Mouse (Mus musculus): ENCODE data around the gene Fxyd5. TPM values are rescaled to one million over a fixed set of nuclear protein-coding genes. Genes with fewer than 3 reads are reported as not detected.

Fxyd5 gene
- polyA plus RNA-seq, 1 experiment from 2014 or later = 37.3 TPM

GRCm38 (mm10) chr7:31079670-31080069 lies 37.4 kb upstream of the Fxyd5 start:
- Histone ChIP-seq H3K27me3 (replicated peaks) (no peaks in the 10 kb centered on the region), H3K4me2 (no peak overlapping the region), H3K9ac (no peak overlapping the region), H3K36me3 (no peaks in the 10 kb centered on the region), H3K4me1 (replicated peaks) (no peaks in the 10 kb centered on the region), H3K9me3 (replicated peaks) (peaks cover 4% of the 10 kb centered on the region), H3K4me3 (no peak overlapping the region), H3K27ac (ENCODE audit: poor library complexity, severe bottlenecking) (no peak overlapping the region)
- ATAC-seq (ENCODE audit: insufficient number of reproducible peaks, low FRiP score) = no peak
- 82% methylated on average over 8 of the region's 8 CpGs for WGBS

- H3K4me2 ChIP-seq = no peak overlapping the region
- H3K9ac ChIP-seq = no peak overlapping the region
- WGBS = 32% methylated on average over 5 of the region's 5 CpGs
- no peaks in the 10 kb centered on the region for H3K36me3 ChIP-seq
- ATAC-seq (ENCODE audit: insufficient number of reproducible peaks, low FRiP score) = 0 out of 2 replicates have a peak, but pooled peaks have one; percentile 29
- peaks cover 4% of the 10 kb centered on the region for H3K9me3 ChIP-seq (replicated peaks)
- H3K4me1 ChIP-seq (replicated peaks) = no peaks in the 10 kb centered on the region
- H3K27ac ChIP-seq (ENCODE audit: poor library complexity, severe bottlenecking) = no peak overlapping the region
- no peaks in the 10 kb centered on the region for H3K27me3 ChIP-seq (replicated peaks)
- H3K4me3 ChIP-seq = no peak overlapping the region
Measured at GRCm38 (mm10) chr7:31077885-31078445, 35.7 kb upstream of the Fxyd5 start.

- no peak overlapping the region for H3K27ac ChIP-seq (ENCODE audit: poor library complexity, severe bottlenecking)
- no peak overlapping the region for H3K4me3 ChIP-seq
- no peaks in the 10 kb centered on the region for H3K4me1 ChIP-seq (replicated peaks)
- WGBS = 54% methylated on average over 6 of the region's 6 CpGs
- no peaks in the 10 kb centered on the region for H3K36me3 ChIP-seq
- no peaks in the 10 kb centered on the region for H3K27me3 ChIP-seq (replicated peaks)
- H3K9ac ChIP-seq = no peak overlapping the region
- H3K9me3 ChIP-seq (replicated peaks) = peaks cover 4% of the 10 kb centered on the region
- no peak overlapping the region for H3K4me2 ChIP-seq
- ATAC-seq (ENCODE audit: insufficient number of reproducible peaks, low FRiP score) = peak; percentile 39
Measured at GRCm38 (mm10) chr7:31077470-31077869, 35.2 kb upstream of the Fxyd5 start.

GRCm38 (mm10) chr7:31076492-31076891 lies 34.2 kb upstream of the Fxyd5 start, which contains the start of gene Fxyd3:
Gene Fxyd3, minus strand, starts transcription at chr7:31076704.
- no peak for ATAC-seq (ENCODE audit: insufficient number of reproducible peaks, low FRiP score)
- Histone ChIP-seq H3K27ac (ENCODE audit: poor library complexity, severe bottlenecking) (no peak within 1 kb of the TSS), H3K9me3 (replicated peaks) (peaks cover 4% of the 10 kb centered on the region), H3K4me3 (no peak within 1 kb of the TSS), H3K36me3 (no peaks in the 10 kb centered on the region), H3K27me3 (replicated peaks) (no peaks in the 10 kb centered on the region), H3K4me1 (replicated peaks) (no peaks in the 10 kb centered on the region), H3K9ac (no peak within 1 kb of the TSS), H3K4me2 (no peak within 1 kb of the TSS)
- 56% methylated on average over 5 of the region's 5 CpGs for WGBS

GRCm38 (mm10) chr7:31074713-31075069 lies 32.4 kb upstream of the Fxyd5 start:
- H3K9me3 ChIP-seq (replicated peaks) = no peaks in the 10 kb centered on the region
- H3K27me3 ChIP-seq (replicated peaks) = no peaks in the 10 kb centered on the region
- H3K4me2 ChIP-seq = no peak overlapping the region
- H3K27ac ChIP-seq (ENCODE audit: poor library complexity, severe bottlenecking) = no peak overlapping the region
- no peak overlapping the region for H3K4me3 ChIP-seq
- WGBS = 78% methylated on average over 5 of the region's 5 CpGs
- H3K9ac ChIP-seq = no peak overlapping the region
- H3K36me3 ChIP-seq = no peaks in the 10 kb centered on the region
- no peak for ATAC-seq (ENCODE audit: insufficient number of reproducible peaks, low FRiP score)
- H3K4me1 ChIP-seq (replicated peaks) = peaks cover 5% of the 10 kb centered on the region; the same call in 1 of the 2 replicates

- ATAC-seq (ENCODE audit: insufficient number of reproducible peaks, low FRiP score) = no peak
- H3K9ac ChIP-seq = no peak overlapping the region
- no peak overlapping the region for H3K4me2 ChIP-seq
- no peak overlapping the region for H3K4me3 ChIP-seq
- no peaks in the 10 kb centered on the region for H3K27me3 ChIP-seq (replicated peaks)
- no peak overlapping the region for H3K27ac ChIP-seq (ENCODE audit: poor library complexity, severe bottlenecking)
- H3K4me1 ChIP-seq (replicated peaks) = peaks cover 5% of the 10 kb centered on the region; the same call in 1 of the 2 replicates
- H3K9me3 ChIP-seq (replicated peaks) = no peaks in the 10 kb centered on the region
- 67% methylated on average over 7 of the region's 7 CpGs for WGBS
- no peaks in the 10 kb centered on the region for H3K36me3 ChIP-seq
Measured at GRCm38 (mm10) chr7:31074061-31074712, 31.9 kb upstream of the Fxyd5 start.

- Histone ChIP-seq H3K4me3 (no peak overlapping the region), H3K27me3 (replicated peaks) (no peaks in the 10 kb centered on the region)
Measured at GRCm38 (mm10) chr7:31073546-31073945, 31.3 kb upstream of the Fxyd5 start.

GRCm38 (mm10) chr7:31072326-31072725 lies 30.0 kb upstream of the Fxyd5 start:
- 54% methylated on average over 9 of the region's 9 CpGs for WGBS
- H3K27me3 ChIP-seq (replicated peaks) = 0 out of 2 replicates have a peak, but pooled peaks cover 3% of the 10 kb centered on the region
- H3K27ac ChIP-seq (ENCODE audit: poor library complexity, severe bottlenecking) = no peak overlapping the region
- no peak overlapping the region for H3K4me2 ChIP-seq
- H3K4me3 ChIP-seq = no peak overlapping the region
- no peaks in the 10 kb centered on the region for H3K36me3 ChIP-seq
- no peak for ATAC-seq (ENCODE audit: insufficient number of reproducible peaks, low FRiP score)
- peaks cover 11% of the 10 kb centered on the region for H3K4me1 ChIP-seq (replicated peaks)
- H3K9me3 ChIP-seq (replicated peaks) = no peaks in the 10 kb centered on the region
- no peak overlapping the region for H3K9ac ChIP-seq

More at GRCm38 (mm10) chr7:31073546-31073945, 31.3 kb upstream of the Fxyd5 start:
- no peak for ATAC-seq (ENCODE audit: insufficient number of reproducible peaks, low FRiP score)
- peaks cover 5% of the 10 kb centered on the region; the same call in 1 of the 2 replicates for H3K4me1 ChIP-seq (replicated peaks)
- H3K9me3 ChIP-seq (replicated peaks) = no peaks in the 10 kb centered on the region
- H3K4me2 ChIP-seq = no peak overlapping the region
- H3K36me3 ChIP-seq = no peaks in the 10 kb centered on the region
- no peak overlapping the region for H3K9ac ChIP-seq
- H3K27ac ChIP-seq (ENCODE audit: poor library complexity, severe bottlenecking) = no peak overlapping the region

GRCm38 (mm10) chr7:31070324-31070723 lies 28.0 kb upstream of the Fxyd5 start:
- Histone ChIP-seq H3K9ac (0 out of 2 replicates have a peak overlapping the region, but pooled peaks have one; percentile 6), H3K9me3 (replicated peaks) (no peaks in the 10 kb centered on the region), H3K27me3 (replicated peaks) (0 out of 2 replicates have a peak, but pooled peaks cover 7% of the 10 kb centered on the region), H3K36me3 (no peaks in the 10 kb centered on the region), H3K27ac (ENCODE audit: poor library complexity, severe bottlenecking) (no peak overlapping the region), H3K4me1 (replicated peaks) (peaks cover 11% of the 10 kb centered on the region), H3K4me2 (no peak overlapping the region), H3K4me3 (no peak overlapping the region)
- ATAC-seq (ENCODE audit: insufficient number of reproducible peaks, low FRiP score) = no peak
- 71% methylated on average over 6 of the region's 6 CpGs for WGBS

- H3K4me3 ChIP-seq = no peak overlapping the region
- no peak overlapping the region for H3K4me2 ChIP-seq
- no peaks in the 10 kb centered on the region for H3K9me3 ChIP-seq (replicated peaks)
- no peak overlapping the region for H3K9ac ChIP-seq
- H3K27ac ChIP-seq (ENCODE audit: poor library complexity, severe bottlenecking) = no peak overlapping the region
- WGBS = 86% methylated on average over 14 of the region's 14 CpGs
- H3K27me3 ChIP-seq (replicated peaks) = 0 out of 2 replicates have a peak, but pooled peaks cover 7% of the 10 kb centered on the region
- no peak for ATAC-seq (ENCODE audit: insufficient number of reproducible peaks, low FRiP score)
- H3K36me3 ChIP-seq = no peaks in the 10 kb centered on the region
- peaks cover 11% of the 10 kb centered on the region for H3K4me1 ChIP-seq (replicated peaks)
Measured at GRCm38 (mm10) chr7:31069491-31069890, 27.2 kb upstream of the Fxyd5 start.

GRCm38 (mm10) chr7:31067836-31068235 lies 25.6 kb upstream of the Fxyd5 start:
- H3K27ac ChIP-seq (ENCODE audit: poor library complexity, severe bottlenecking) = no peak overlapping the region

More at GRCm38 (mm10) chr7:31067836-31068235, 25.6 kb upstream of the Fxyd5 start:
- ATAC-seq (ENCODE audit: insufficient number of reproducible peaks, low FRiP score) = no peak
- Histone ChIP-seq H3K9me3 (replicated peaks) (no peaks in the 10 kb centered on the region), H3K4me2 (no peak overlapping the region), H3K9ac (no peak overlapping the region), H3K36me3 (no peaks in the 10 kb centered on the region), H3K4me1 (replicated peaks) (peaks cover 11% of the 10 kb centered on the region), H3K4me3 (no peak overlapping the region), H3K27me3 (replicated peaks) (0 out of 2 replicates have a peak, but pooled peaks cover 7% of the 10 kb centered on the region)
- 41% methylated on average over 5 of the region's 5 CpGs for WGBS

Measured in heart, embryonic 12.5 days (tissue).